Mouse (Mus musculus) heart, embryonic 12.5 days (tissue): ENCODE measurements around the gene Fchsd2. TPM values are rescaled to one million over a fixed set of nuclear protein-coding genes. Genes with fewer than 3 reads are reported as not detected.

Experiments
- ATAC-seq: fragments of 200-750 bp; cut with Nextera tagmentation; 2 replicates; pipeline ENCODE4 v1.8.0; 2017; ENCODE audit warnings: moderate TSS enrichment, moderate library complexity; ENCODE audit not compliant: insufficient number of reproducible peaks, low FRiP score
- H3K27ac ChIP-seq: fragments of 300-500 bp; sonication (generic); 2 replicates; pipeline ENCODE4 v1.5.1; 2016; ENCODE audit warnings: mild to moderate bottlenecking, moderate library complexity; ENCODE audit not compliant: poor library complexity, severe bottlenecking
- H3K27me3 ChIP-seq: fragments of 300-500 bp; sonication (generic); replicated peaks from 2 replicates; pipeline ENCODE4 v1.6.1; 2016; ENCODE audit warnings: mild to moderate bottlenecking, moderate library complexity
- H3K36me3 ChIP-seq: fragments of 300-500 bp; sonication (generic); 2 replicates; pipeline ENCODE4 v1.6.1; 2016; ENCODE audit warnings: mild to moderate bottlenecking, moderate library complexity
- H3K4me1 ChIP-seq: fragments of 300-500 bp; sonication (generic); replicated peaks from 2 replicates; pipeline ENCODE4 v1.6.1; 2016; ENCODE audit warnings: mild to moderate bottlenecking
- H3K4me2 ChIP-seq: fragments of 300-500 bp; sonication (generic); 2 replicates; pipeline ENCODE4 v1.6.1; 2016; ENCODE audit warnings: mild to moderate bottlenecking, moderate library complexity
- H3K4me3 ChIP-seq: fragments of 300-500 bp; sonication (generic); 2 replicates; pipeline ENCODE4 v1.5.1; 2016; ENCODE audit warnings: mild to moderate bottlenecking
- H3K9ac ChIP-seq: fragments of 300-500 bp; sonication (generic); 2 replicates; pipeline ENCODE4 v1.6.1; 2016; ENCODE audit warnings: mild to moderate bottlenecking, moderate library complexity
- H3K9me3 ChIP-seq: fragments of 300-500 bp; sonication (generic); replicated peaks from 2 replicates; pipeline ENCODE4 v1.6.1; 2016; ENCODE audit warnings: mild to moderate bottlenecking, moderate library complexity
- WGBS: fragments of 180-500 bp; shearing (Covaris S2); methylation state at CpG from one replicate; pipeline ENCODE4 v1.1.7; 2016; 5-methylcytosine and 5-hydroxymethylcytosine counted together
- polyA plus RNA-seq: library from polyadenylated mRNA; unstranded; fragments of >200 nt; fragmentation: Nextera tagmentation; extraction: Ambion mirVana; gene quantifications from 2 replicates; pipeline ENCODE4 v1.2.1, GENCODE M21; 2016

Fchsd2 gene
- polyA plus RNA-seq, 1 experiment from 2014 or later: 18.7 TPM

- H3K4me1 ChIP-seq: 0 out of 2 replicates have a peak, but pooled peaks cover 4% of the 10 kb centered on the region
- no peak for ATAC-seq
These were observed 31.3 kb upstream of the Fchsd2 start for GRCm38 (mm10) chr7:101061381-101061780.

DNA sequence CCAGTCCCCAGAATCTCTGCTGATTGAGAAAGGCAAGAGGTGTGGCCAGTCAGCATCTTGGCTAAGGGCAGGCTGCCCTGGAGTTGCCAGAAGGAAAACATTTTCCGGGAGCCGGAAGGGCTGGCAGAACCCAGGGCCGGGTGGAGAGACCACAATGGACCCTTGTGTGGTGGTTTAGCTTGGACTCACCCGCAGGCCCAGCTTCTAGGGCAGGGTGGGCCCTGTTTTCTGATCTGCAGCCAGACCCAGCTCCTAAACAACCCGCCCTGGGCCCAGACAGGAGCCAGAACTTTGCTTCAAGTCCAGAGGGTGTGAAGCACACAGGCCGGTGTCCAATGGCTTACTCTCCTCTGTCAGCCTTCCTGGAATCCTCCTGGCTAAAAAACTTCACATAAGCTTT lies 30.4 kb upstream of the Fchsd2 start:
- no peaks in the 10 kb centered on the region for H3K36me3 ChIP-seq
- H3K9me3 ChIP-seq: no peaks in the 10 kb centered on the region
- H3K9ac ChIP-seq: no peak overlapping the region
- H3K4me2 ChIP-seq: no peak overlapping the region
- H3K27ac ChIP-seq: no peak overlapping the region
- ATAC-seq: no peak
- WGBS: 71% methylated on average over 6 of the region's 6 CpGs
- no peak overlapping the region for H3K4me3 ChIP-seq
- no peaks in the 10 kb centered on the region for H3K27me3 ChIP-seq
- H3K4me1 ChIP-seq: 0 out of 2 replicates have a peak, but pooled peaks cover 7% of the 10 kb centered on the region

More at GRCm38 (mm10) chr7:101061381-101061780, 31.3 kb upstream of the Fchsd2 start:
- Histone ChIP-seq H3K36me3 (no peaks in the 10 kb centered on the region), H3K9me3 (no peaks in the 10 kb centered on the region), H3K4me3 (no peak overlapping the region), H3K27ac (no peak overlapping the region), H3K4me2 (peak overlapping the region; percentile 47), H3K27me3 (no peaks in the 10 kb centered on the region), H3K9ac (no peak overlapping the region)
- 6% methylated on average over 17 of the region's 17 CpGs for WGBS

DNA sequence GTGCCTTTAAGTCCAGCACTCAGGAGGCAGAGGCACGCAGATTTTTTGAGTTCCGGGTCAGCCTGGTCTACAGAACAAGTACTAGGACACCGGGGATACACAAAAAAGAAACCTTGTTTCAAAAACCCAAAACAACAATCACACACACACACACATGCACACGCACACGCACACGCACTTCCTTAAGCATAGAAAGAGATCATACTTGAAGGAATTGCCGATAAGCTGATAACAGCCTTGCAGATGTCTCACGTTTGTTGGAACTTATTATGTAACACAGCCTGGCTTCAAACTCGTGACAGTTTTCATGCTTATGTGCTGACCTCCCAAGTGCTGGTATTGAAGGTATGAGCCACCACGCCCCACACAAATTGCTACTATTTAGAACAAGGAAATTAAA lies 29.1 kb upstream of the Fchsd2 start:
- WGBS: 81% methylated on average over 10 of the region's 10 CpGs
- H3K9me3 ChIP-seq: no peaks in the 10 kb centered on the region
- no peaks in the 10 kb centered on the region for H3K36me3 ChIP-seq
- H3K27me3 ChIP-seq: no peaks in the 10 kb centered on the region
- H3K4me2 ChIP-seq: no peak overlapping the region
- no peak for ATAC-seq
- no peak overlapping the region for H3K4me3 ChIP-seq
- H3K27ac ChIP-seq: no peak overlapping the region
- 0 out of 2 replicates have a peak, but pooled peaks cover 7% of the 10 kb centered on the region for H3K4me1 ChIP-seq
- H3K9ac ChIP-seq: no peak overlapping the region

DNA sequence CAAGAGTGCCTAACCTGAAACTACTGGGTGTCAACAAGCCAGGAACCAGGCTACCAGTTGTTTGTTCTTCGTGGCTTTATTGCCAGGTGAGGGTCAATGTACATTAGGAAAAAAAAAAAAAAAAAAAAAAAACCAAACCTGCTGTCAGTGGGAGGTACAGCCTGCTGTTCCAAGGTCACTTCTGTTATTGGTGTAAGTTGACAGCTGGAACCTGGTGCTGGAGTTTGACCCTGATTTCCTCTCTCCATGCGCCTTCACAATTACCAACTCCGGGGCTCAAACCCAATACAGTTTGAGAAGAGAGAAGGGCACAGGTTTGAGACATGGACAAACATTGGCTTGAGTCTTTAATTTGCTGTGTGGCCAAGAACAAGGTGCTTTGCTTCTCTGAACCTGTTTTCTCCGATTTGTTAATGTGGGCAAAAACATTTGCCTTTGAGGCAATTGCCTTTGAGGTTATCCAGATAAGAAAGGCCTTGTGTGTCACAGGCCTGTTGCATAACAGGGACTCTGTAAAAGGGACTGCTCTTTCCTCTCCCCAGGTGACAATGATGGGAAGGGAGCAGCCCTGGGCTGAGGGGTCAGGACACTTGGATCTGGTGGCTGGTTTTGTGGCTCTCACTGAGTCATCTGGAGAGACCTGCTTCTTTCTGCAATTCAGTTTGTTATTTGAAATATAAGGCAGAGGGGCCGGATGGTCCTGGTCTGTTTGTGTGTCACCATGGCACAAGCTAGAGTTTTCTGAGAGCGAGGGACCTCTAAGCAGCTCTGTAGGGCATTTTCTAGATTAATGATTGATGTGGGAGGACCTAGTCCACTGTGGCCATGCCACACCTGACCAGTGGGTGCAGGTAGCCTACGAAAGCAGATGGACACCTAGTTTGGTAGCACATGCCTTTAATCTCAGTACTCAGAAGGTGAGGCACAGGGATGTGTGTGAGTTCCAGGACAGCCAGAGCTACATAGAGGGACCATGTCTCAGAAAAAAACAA lies 27.7 kb upstream of the Fchsd2 start:
- H3K27me3 ChIP-seq: no peaks in the 10 kb centered on the region
- H3K9me3 ChIP-seq: no peaks in the 10 kb centered on the region
- no peak overlapping the region for H3K27ac ChIP-seq
- H3K4me1 ChIP-seq: peaks cover 7% of the 10 kb centered on the region; the same call in 1 of the 2 replicates
- WGBS: 82% methylated on average over 7 of the region's 7 CpGs
- no peaks in the 10 kb centered on the region for H3K36me3 ChIP-seq
- ATAC-seq: no peak
- H3K4me2 ChIP-seq: no peak overlapping the region
- H3K4me3 ChIP-seq: no peak overlapping the region
- no peak overlapping the region for H3K9ac ChIP-seq

- no peak overlapping the region for H3K4me2 ChIP-seq
- H3K9ac ChIP-seq: no peak overlapping the region
- H3K4me3 ChIP-seq: no peak overlapping the region
- no peaks in the 10 kb centered on the region for H3K9me3 ChIP-seq
- H3K4me1 ChIP-seq: peaks cover 17% of the 10 kb centered on the region
- H3K27me3 ChIP-seq: no peaks in the 10 kb centered on the region
- no peak overlapping the region for H3K27ac ChIP-seq
- ATAC-seq: no peak
- 84% methylated on average over 5 of the region's 5 CpGs for WGBS
- no peaks in the 10 kb centered on the region for H3K36me3 ChIP-seq
These were observed 26.7 kb upstream of the Fchsd2 start for GRCm38 (mm10) chr7:101066009-101066408.

GRCm38 (mm10) chr7:101066650-101067346 lies 25.9 kb upstream of the Fchsd2 start:
- WGBS: 78% methylated on average over 3 of the region's 3 CpGs

DNA sequence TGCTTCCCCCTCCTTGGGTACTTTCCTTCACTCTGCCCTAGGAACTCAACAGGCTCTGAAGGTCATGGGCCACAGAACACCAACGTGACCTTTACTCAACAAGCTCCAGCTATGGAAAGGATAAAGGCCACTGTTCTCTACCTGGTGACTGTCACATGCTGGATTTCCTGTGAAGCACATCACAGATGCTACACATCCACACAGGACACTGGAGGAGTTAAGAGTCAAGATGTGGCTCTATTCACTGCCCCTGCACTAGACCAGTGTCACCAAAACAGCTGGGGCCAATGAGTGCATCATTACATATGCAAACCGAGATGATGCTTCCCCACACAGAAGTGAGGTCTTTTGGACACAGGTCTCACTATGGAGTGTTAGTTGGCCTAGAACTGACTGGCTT lies 25.1 kb upstream of the Fchsd2 start:
- no peak overlapping the region for H3K4me2 ChIP-seq
- no peak overlapping the region for H3K27ac ChIP-seq
- H3K4me3 ChIP-seq: no peak overlapping the region
- no peak overlapping the region for H3K9ac ChIP-seq
- H3K36me3 ChIP-seq: no peaks in the 10 kb centered on the region
- H3K4me1 ChIP-seq: peaks cover 23% of the 10 kb centered on the region
- no peaks in the 10 kb centered on the region for H3K27me3 ChIP-seq
- ATAC-seq: no peak
- 82% methylated on average over 2 of the region's 2 CpGs for WGBS
- H3K9me3 ChIP-seq: no peaks in the 10 kb centered on the region

More at GRCm38 (mm10) chr7:101066650-101067346, 25.9 kb upstream of the Fchsd2 start:
- H3K4me2 ChIP-seq: no peak overlapping the region
- H3K9me3 ChIP-seq: no peaks in the 10 kb centered on the region
- ATAC-seq: no peak
- H3K27me3 ChIP-seq: no peaks in the 10 kb centered on the region
- no peaks in the 10 kb centered on the region for H3K36me3 ChIP-seq
- H3K9ac ChIP-seq: no peak overlapping the region
- no peak overlapping the region for H3K4me3 ChIP-seq
- H3K27ac ChIP-seq: no peak overlapping the region
- peaks cover 18% of the 10 kb centered on the region for H3K4me1 ChIP-seq

DNA sequence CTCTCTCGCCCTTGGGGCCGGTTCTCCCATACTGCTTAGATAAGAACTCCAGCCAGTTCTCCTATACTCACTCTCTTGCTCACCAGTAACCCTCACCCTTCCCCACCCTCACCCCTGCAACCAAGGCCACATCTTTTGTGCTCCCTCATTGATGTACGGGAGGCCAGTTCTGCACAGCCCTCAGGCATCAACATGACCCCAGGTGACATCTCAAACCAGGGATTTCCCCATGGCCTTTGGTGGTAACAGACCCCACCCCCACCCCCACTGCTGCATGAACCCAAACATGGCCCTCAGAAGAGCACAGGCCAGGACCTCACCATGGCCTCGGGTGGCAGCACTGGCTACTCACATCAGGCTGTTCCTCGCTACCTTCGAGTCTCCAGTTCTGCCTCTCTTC lies 23.4 kb upstream of the Fchsd2 start:
- Histone ChIP-seq H3K9ac (no peak overlapping the region), H3K4me2 (no peak overlapping the region), H3K36me3 (no peaks in the 10 kb centered on the region), H3K9me3 (no peaks in the 10 kb centered on the region), H3K4me3 (no peak overlapping the region), H3K4me1 (peaks cover 30% of the 10 kb centered on the region), H3K27ac (no peak overlapping the region), H3K27me3 (no peaks in the 10 kb centered on the region)
- WGBS: 72% methylated on average over 6 of the region's 6 CpGs
- no peak for ATAC-seq

GRCm38 (mm10) chr7:101070406-101070805 lies 22.3 kb upstream of the Fchsd2 start:
- ATAC-seq: no peak
- WGBS: 18% methylated on average over 4 of the region's 4 CpGs
- no peaks in the 10 kb centered on the region for H3K27me3 ChIP-seq
- H3K9ac ChIP-seq: no peak overlapping the region
- no peak overlapping the region for H3K4me2 ChIP-seq
- H3K36me3 ChIP-seq: no peaks in the 10 kb centered on the region
- no peak overlapping the region for H3K27ac ChIP-seq
- H3K4me3 ChIP-seq: no peak overlapping the region
- H3K9me3 ChIP-seq: no peaks in the 10 kb centered on the region
- peaks cover 41% of the 10 kb centered on the region for H3K4me1 ChIP-seq

DNA sequence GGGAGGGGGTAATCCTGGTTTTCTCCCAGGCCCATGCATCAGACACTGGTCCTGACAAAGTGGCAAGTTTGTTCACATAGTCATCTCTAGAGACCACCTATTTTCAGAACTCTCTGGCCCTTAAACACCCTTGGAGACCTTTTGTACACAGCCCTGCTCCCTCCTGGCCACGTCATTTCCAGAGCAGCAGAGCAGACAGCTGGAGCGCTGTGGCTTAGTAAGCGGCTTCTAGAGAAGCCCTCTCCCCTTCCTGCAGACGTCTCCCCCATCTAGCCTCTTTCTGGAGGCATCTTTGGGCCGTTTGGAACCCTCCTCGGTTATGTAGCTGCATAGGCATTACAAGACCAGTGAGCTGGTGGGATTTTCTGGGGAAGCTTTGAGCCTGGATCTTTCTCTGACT lies 21.6 kb upstream of the Fchsd2 start:
- peaks cover 41% of the 10 kb centered on the region for H3K4me1 ChIP-seq
- ATAC-seq: no peak
- H3K4me3 ChIP-seq: no peak overlapping the region
- no peaks in the 10 kb centered on the region for H3K36me3 ChIP-seq
- H3K4me2 ChIP-seq: no peak overlapping the region
- H3K27me3 ChIP-seq: no peaks in the 10 kb centered on the region
- no peaks in the 10 kb centered on the region for H3K9me3 ChIP-seq
- WGBS: 45% methylated on average over 6 of the region's 6 CpGs
- H3K9ac ChIP-seq: no peak overlapping the region
- H3K27ac ChIP-seq: no peak overlapping the region

GRCm38 (mm10) chr7:101072123-101072740 lies 20.4 kb upstream of the Fchsd2 start:
- Histone ChIP-seq H3K27me3 (no peaks in the 10 kb centered on the region), H3K27ac (no peak overlapping the region), H3K4me2 (no peak overlapping the region), H3K4me1 (peaks cover 37% of the 10 kb centered on the region), H3K4me3 (no peak overlapping the region), H3K36me3 (no peaks in the 10 kb centered on the region), H3K9me3 (no peaks in the 10 kb centered on the region), H3K9ac (no peak overlapping the region)
- 57% methylated on average over 12 of the region's 12 CpGs for WGBS
- no peak for ATAC-seq
